Mouse (Mus musculus) olfactory bulb, adult 2 months (tissue): ENCODE data around the gene Slain2. TPM values are rescaled to one million over a fixed set of nuclear protein-coding genes. Genes with fewer than 3 reads are reported as not detected.
"Not testable (repeated sequence)": the region's sequence is repeated elsewhere in the genome, so short reads cannot be mapped to it uniquely, and the experiment has no call there.

ENCODE experiments used
- H3K27ac ChIP-seq: fragments of 200-500 bp; 2 replicates; pipeline ENCODE4 v1.5.1; 2012; ENCODE audit warnings: low read depth, low read length; ENCODE audit not compliant: insufficient read depth
- H3K4me1 ChIP-seq: fragments of 200-500 bp; 2 replicates; pipeline ENCODE4 v1.6.1; 2012; ENCODE audit warnings: low read length; ENCODE audit not compliant: control insufficient read depth, insufficient read depth
- H3K4me3 ChIP-seq: fragments of 200-500 bp; 2 replicates; pipeline ENCODE4 v1.5.1; 2012; ENCODE audit warnings: mild to moderate bottlenecking, low read depth, low read length, moderate library complexity; ENCODE audit not compliant: insufficient read depth
- CTCF ChIP-seq: fragments of 200-500 bp; IDR thresholded peaks from 2 replicates; pipeline ENCODE4 v1.5.1; 2012; ENCODE audit warnings: low read depth, mild to moderate bottlenecking, low read length, moderate library complexity; ENCODE audit not compliant: insufficient read depth
- POLR2A ChIP-seq: fragments of 200-500 bp; IDR thresholded peaks from 2 replicates; pipeline ENCODE4 v1.6.1; 2012; ENCODE audit warnings: mild to moderate bottlenecking, low read depth, low read length, moderate library complexity; ENCODE audit not compliant: insufficient read depth
- WGBS: fragments of 180-500 bp; shearing (Covaris S2); methylation state at CpG from one replicate; pipeline ENCODE4 v1.1.7; 2018; 5-methylcytosine and 5-hydroxymethylcytosine counted together
- polyA plus RNA-seq: library from polyadenylated mRNA; stranded (reverse); fragments of >200 nt; gene quantifications from 2 replicates; pipeline ENCODE4 v1.2.4, GENCODE M21; 2012; ENCODE audit warnings: low replicate concordance; ENCODE audit not compliant: missing spikeins, insufficient read depth, insufficient read length

The Slain2 gene
- polyA plus RNA-seq, 1 experiment, result not detected

GRCm38 (mm10) chr5:72922796-72923195, 8.7 kb downstream of the Slain2 start:
- TF ChIP-seq POLR2A (no peak), CTCF (no peak)
- Histone ChIP-seq H3K4me1 (no peaks in the 10 kb centered on the region), H3K27ac (no peak overlapping the region), H3K4me3 (no peak overlapping the region)
- WGBS, result 85% methylated on average over 3 of the region's 3 CpGs

DNA sequence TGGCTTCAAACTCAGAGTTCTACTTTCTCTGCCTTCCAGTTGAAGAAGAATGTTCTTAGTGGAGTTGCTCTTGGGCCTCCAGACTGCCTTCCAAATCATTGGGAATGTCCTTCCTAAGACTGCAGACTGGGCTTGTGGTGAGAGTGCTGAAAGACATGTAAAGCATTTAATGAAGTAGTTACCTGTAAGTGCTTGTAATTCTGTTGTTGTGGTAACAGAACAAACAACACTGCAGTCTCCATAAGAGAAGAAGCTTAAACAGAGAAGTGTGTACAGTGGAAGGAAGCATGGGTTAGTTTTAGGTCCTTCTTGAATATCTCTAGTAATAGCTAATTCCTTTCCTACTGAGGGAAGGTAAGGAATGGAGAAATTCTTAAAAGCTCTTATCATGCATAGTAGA, 13.0 kb downstream of the Slain2 start:
- Histone ChIP-seq H3K4me1 (no peaks in the 10 kb centered on the region), H3K27ac (no peak overlapping the region), H3K4me3 (no peak overlapping the region)
- no peak for TF ChIP-seq POLR2A
- no peak for TF ChIP-seq CTCF

DNA sequence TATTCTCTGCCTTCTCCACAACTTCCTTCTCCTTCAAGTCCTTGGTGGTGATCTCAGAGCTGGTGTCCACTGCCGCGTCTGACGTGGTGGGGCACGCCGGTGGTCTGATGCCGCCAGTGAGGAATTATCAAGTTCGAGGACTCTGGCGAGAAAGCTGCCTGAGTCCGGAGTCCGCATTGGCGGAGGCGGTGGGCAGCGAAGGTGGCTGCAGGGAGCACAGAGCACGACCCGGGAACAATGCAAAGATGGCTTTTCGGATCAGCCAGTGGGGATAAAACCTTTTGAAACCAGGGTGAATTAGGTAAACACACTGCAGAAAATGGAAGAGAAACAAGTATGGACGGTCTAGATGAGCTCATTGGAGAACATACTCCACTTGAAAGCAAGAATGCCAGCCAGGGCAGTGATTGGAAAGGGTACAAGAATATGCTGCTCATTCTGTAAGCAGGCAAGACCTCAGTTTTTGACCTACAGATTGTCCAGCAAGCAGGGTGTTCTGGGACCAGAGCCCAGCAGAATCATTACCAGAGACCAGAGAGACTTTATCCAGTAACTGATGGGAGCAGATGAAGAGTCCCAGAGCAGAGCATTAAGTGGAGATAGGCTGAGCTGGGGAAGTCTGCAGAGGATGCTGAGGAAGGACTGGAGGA, 19.0 kb downstream of the Slain2 start:
- no peak overlapping the region for H3K27ac ChIP-seq
- TF ChIP-seq POLR2A (no peak), CTCF (no peak)
- H3K4me3 ChIP-seq, result no peak overlapping the region
- 96% methylated on average over 17 of the region's 17 CpGs for WGBS
- H3K4me1 ChIP-seq, result no peaks in the 10 kb centered on the region

DNA sequence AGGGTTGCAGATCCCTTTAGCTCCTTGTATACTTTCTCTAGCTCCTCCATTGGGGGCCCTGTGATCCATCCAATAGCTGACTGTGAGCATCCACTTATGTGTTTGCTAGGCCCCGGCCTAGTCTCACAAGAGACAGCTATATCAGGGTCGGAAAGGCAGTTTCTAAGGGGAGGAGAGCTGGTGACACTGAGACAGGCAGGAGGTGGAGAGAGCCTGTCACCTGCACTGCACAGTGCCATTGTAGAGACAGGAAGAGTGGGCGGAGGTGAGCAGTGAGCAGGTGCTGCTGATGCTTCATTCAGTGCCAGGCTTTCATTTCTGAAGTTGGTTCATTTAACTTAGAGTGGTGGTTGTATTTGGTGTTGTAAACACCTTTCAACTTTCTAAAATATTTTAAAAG, 24.3 kb downstream of the Slain2 start:
- H3K4me3 ChIP-seq, H3K27ac ChIP-seq, H3K4me1 ChIP-seq: not testable (repeated sequence)
- 84% methylated on average over 3 of the region's 3 CpGs for WGBS

DNA sequence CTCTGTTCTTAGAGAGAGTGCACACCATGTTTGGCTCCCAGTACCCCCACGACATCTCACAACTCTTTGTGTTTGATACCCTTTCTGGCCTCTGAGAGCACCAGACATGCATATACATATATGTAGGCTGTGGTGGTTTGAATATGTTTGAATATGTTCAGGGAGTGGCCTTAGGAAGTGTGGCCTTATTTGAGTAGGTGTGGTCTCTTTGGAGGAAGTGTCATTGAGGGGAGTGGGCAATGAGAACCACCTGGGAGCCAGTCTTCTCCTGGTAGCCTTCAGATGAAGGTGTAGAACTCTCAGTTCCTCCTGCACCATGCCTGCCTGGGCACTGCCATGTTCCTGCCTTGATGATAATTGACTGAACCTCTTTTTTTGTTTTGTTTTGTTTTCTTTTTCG, 25.2 kb downstream of the Slain2 start:
- H3K4me1 ChIP-seq, result peaks cover 2% of the 10 kb centered on the region
- no peak overlapping the region for H3K4me3 ChIP-seq
- TF ChIP-seq CTCF, result no peak
- TF ChIP-seq POLR2A, result no peak
- WGBS, result 91% methylated on average over 2 of the region's 2 CpGs
- no peak overlapping the region for H3K27ac ChIP-seq

- WGBS, result 76% methylated on average over 5 of the region's 5 CpGs
- TF ChIP-seq POLR2A (no peak), CTCF (no peak)
- peaks cover 2% of the 10 kb centered on the region for H3K4me1 ChIP-seq
- no peak overlapping the region for H3K4me3 ChIP-seq
- H3K27ac ChIP-seq, result no peak overlapping the region
Observed at GRCm38 (mm10) chr5:72940906-72941432, 26.9 kb downstream of the Slain2 start.

- Histone ChIP-seq H3K27ac (no peak overlapping the region), H3K4me1 (no peaks in the 10 kb centered on the region), H3K4me3 (no peak overlapping the region)
- WGBS, result 60% methylated on average over 1 of the region's 1 CpGs
- no peak for TF ChIP-seq CTCF
Observed at GRCm38 (mm10) chr5:72948136-72948535, 34.0 kb downstream of the Slain2 start.

DNA sequence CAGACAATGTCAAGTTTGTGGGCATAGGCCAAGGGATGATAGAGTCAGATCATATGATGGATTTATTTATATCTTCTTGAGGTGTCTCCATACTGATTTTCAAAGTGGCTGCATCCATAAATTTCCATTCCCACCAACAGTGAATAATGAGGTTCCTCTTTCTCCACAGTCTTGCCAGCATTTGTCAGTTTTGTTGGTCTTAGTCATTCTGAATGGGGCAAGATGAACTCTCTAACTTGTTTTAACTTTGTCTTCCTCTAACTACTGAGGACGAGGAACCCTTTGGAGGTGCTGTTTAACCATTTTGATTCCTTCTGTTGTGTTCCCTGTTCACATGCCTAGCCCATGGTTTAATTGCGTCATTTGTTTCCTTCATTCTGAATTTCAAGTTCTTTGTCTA, 36.1 kb downstream of the Slain2 start:
- H3K27ac ChIP-seq, result no peak overlapping the region
- H3K4me1 ChIP-seq, result no peaks in the 10 kb centered on the region
- 79% methylated on average over 2 of the region's 2 CpGs for WGBS
- H3K4me3 ChIP-seq, result no peak overlapping the region
- no peak for TF ChIP-seq CTCF
- no peak for TF ChIP-seq POLR2A

DNA sequence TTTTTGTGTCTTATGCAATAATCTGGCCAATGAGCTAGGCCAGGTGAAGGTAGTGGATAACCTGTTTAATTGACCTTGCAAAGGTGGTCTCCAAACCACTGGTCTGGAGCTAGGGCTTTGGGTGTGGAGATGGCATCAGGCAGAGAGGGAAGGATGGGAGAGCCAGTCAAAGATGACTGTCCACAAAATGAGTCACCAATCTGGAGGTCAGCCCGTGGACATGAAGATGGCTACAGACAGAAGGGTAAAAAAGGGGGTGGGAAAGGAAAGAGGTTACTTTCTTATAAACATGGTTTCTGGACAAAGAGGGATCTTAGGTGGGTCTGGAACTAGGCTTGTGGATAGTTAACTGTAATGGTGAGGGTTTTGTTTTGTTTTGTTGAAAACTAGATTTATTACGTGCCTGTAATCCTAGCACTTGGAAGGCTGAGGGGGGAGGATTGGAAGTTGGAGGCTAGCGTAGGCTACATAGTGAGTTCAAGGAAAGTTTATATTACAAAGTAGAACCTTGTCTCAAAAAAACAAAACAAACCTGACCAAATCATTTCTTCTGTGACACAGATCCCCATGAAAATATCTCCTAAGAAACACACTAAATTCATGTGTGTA, 40.0 kb downstream of the Slain2 start:
- Histone ChIP-seq H3K4me1 (no peaks in the 10 kb centered on the region), H3K4me3 (no peak overlapping the region), H3K27ac (no peak overlapping the region)
- 92% methylated on average over 3 of the region's 3 CpGs for WGBS
- TF ChIP-seq POLR2A, result no peak
- TF ChIP-seq CTCF, result no peak

- WGBS, result 86% methylated on average over 17 of the region's 17 CpGs
- no peaks in the 10 kb centered on the region for H3K4me1 ChIP-seq
- no peak overlapping the region for H3K27ac ChIP-seq
- TF ChIP-seq CTCF, result no peak
- no peak for TF ChIP-seq POLR2A
- no peak overlapping the region for H3K4me3 ChIP-seq
Observed at GRCm38 (mm10) chr5:72957281-72957680, 43.2 kb downstream of the Slain2 start.
